Mouse (Mus musculus): ENCODE measurements around the gene Tmem202. TPM values are rescaled to one million over a fixed set of nuclear protein-coding genes. Genes with fewer than 3 reads are reported as not detected.

Gene Tmem202
- polyA plus RNA-seq (2015; fragmentation: Nextera tagmentation; extraction: Ambion mirVana), result 0.58 and 0.84 TPM in 2 replicates

DNA sequence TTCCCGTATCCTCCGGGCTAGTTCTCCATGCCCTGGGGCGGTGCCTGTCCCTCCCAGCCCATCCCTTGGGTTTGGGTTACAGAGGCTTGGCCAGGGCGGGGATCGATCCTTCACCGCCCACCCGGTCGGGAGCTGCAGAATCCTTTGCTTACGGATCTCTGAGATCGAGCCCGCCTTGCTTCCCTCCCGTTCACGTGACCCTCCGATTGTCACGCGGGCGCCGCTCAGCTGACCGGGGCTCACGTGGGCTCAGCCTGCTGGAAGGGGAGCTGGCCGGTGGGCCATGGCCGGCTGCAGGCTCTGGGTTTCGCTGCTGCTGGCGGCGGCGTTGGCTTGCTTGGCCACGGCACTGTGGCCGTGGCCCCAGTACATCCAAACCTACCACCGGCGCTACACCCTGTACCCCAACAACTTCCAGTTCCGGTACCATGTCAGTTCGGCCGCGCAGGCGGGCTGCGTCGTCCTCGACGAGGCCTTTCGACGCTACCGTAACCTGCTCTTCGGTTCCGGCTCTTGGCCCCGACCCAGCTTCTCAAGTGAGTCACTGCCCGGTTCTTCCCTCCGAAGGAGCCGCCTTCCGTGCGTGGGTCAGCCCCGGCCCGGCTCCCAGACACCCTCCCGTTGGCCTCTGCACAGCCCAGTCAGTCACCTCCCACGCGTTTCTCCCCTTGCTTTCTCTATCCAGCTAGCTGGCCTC lies at the start of gene Tmem202, which contains the start of gene Hexa:
Gene Tmem202 (minus strand): TSS at position 407 of the 697 bp plus-strand sequence.
Gene Hexa (plus strand): TSS at position 100 of the 697 bp plus-strand sequence.

DNA sequence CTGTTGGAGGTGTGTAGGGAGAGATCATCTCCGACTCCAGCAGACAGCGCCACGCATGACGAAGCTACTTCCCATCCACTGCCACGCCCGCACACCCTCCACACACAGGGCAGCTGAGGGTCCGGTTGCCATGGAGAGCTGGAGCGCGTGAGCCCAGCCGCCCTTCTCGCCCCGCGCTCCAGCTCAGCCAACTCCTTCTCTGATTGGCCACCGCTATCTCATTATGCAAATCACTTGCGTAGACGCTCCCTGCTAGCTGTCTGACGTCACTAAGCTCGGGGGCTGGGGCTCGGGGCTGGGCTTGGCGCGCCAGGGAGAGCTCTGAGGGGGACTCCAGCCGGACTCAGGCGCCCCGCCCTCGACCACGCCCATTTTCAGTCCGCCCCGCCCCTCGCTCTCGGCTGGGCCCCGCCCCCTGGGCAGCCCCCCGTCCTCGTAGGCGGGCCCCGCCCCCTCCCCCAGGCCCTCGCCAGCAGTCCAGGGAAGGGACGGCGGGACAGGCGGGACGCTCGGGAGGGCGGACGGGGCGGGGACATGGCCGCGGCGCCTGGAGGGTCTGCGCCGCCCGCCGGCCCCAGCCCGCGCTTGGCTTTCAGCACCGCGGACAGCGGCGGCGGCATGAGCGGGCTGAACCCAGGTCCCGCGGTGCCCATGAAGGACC lies 38.3 kb upstream of the Tmem202 start, which contains the start of gene Celf6:
Gene Celf6 (plus strand): TSS at position 74 of the 661 bp plus-strand sequence.

DNA sequence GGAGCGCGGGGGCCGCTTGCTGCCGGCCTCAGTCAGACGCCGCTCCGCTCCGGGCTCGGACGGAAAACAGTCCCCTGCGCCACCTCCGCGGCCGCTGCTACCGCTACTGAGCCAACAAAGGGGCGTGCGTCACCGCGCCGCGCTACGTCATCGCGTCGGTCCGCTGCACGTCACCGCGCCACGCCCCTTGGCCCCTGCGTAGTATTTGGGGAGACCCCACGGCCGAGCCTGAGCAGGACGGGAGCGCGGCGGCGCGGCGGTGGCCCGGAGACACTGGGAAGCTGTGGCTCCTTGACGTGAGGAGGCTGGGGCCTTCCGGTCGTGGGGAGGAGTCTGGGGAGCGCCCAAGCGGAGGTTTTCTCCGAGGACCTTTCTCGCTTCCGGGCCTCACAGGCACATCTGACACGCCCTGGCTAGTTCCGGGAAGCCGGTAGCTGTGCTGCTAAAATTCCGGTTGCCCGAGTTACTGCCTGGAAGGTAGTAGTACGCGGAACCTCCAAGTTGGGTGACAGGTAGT lies 53.0 kb downstream of the Tmem202 start, which contains the start of gene Arih1:
Gene Arih1 (minus strand): TSS at position 70 of the 517 bp plus-strand sequence.

Other genes starting within 250 kb of the Tmem202 start
- 45.4 and 60.6 TPM in 2 replicates for gene Adpgk, start 248.3 kb downstream of the Tmem202 start, polyA plus RNA-seq (2015; fragmentation: Nextera tagmentation; extraction: Ambion mirVana)
- gene Bbs4, start 186.3 kb downstream of the Tmem202 start, polyA plus RNA-seq (2015; fragmentation: Nextera tagmentation; extraction: Ambion mirVana), result 3.8 and 5.2 TPM in 2 replicates
- 8.3 TPM in 2 replicates for gene Arih1, start 53.2 kb downstream of the Tmem202 start, polyA plus RNA-seq (2015; fragmentation: Nextera tagmentation; extraction: Ambion mirVana)
- gene Hexa, start 307 bp downstream of the Tmem202 start, polyA plus RNA-seq (2015; fragmentation: Nextera tagmentation; extraction: Ambion mirVana), result 36.1 and 49.6 TPM in 2 replicates
- gene Celf6, start 38.1 kb upstream of the Tmem202 start, polyA plus RNA-seq (2015; fragmentation: Nextera tagmentation; extraction: Ambion mirVana), result 0.07 TPM in 1 of 2 replicates, not detected in the other
- 6.9 and 9.8 TPM in 2 replicates for gene Parp6, start 77.4 kb upstream of the Tmem202 start, polyA plus RNA-seq (2015; fragmentation: Nextera tagmentation; extraction: Ambion mirVana)
- gene Pkm, start 116.5 kb upstream of the Tmem202 start, polyA plus RNA-seq (2015; fragmentation: Nextera tagmentation; extraction: Ambion mirVana), result 194 and 254 TPM in 2 replicates
- gene Gramd2, start 140.3 kb upstream of the Tmem202 start, polyA plus RNA-seq (2015; fragmentation: Nextera tagmentation; extraction: Ambion mirVana), result 0.67 and 0.71 TPM in 2 replicates
- gene Senp8, start 210.9 kb upstream of the Tmem202 start, polyA plus RNA-seq (2015; fragmentation: Nextera tagmentation; extraction: Ambion mirVana), result 2.9 and 3.2 TPM in 2 replicates
- 5.5 and 7.1 TPM in 2 replicates for gene Myo9a, start 211.0 kb upstream of the Tmem202 start, polyA plus RNA-seq (2015; fragmentation: Nextera tagmentation; extraction: Ambion mirVana)

Data from spleen, postnatal 0 days (tissue).